Mouse (Mus musculus): Measurements from ENCODE around the gene Hist1h4c.

Hist1h4c gene

DNA sequence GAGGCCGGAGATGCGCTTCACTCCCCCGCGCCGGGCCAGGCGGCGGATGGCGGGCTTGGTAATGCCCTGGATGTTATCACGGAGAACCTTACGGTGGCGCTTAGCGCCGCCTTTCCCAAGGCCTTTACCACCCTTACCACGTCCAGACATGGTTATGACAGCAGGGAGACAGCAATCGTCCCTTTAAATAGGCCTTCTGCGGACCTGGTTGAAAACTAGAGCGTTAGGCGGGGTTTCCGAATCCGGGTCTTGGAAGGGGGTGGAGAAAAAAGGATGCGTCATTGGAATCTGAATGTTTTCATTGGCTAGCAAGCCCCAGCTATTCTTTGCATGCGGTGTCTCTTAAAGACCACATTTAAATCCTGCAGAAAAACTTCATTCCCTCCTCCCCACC is at the start of gene Hist1h4c:
TSS of gene Hist1h4c (minus strand) at position 155 of the 394 bp plus-strand sequence.
- peak; percentile 100 for DNase-seq (ENCODE audit: low read depth, low spot score)

- DNase-seq (ENCODE audit: low read depth, low spot score): no peak
These were observed 49.6 kb upstream of the Hist1h4c start for GRCm38 (mm10) chr13:23747892-23748288.

DNA sequence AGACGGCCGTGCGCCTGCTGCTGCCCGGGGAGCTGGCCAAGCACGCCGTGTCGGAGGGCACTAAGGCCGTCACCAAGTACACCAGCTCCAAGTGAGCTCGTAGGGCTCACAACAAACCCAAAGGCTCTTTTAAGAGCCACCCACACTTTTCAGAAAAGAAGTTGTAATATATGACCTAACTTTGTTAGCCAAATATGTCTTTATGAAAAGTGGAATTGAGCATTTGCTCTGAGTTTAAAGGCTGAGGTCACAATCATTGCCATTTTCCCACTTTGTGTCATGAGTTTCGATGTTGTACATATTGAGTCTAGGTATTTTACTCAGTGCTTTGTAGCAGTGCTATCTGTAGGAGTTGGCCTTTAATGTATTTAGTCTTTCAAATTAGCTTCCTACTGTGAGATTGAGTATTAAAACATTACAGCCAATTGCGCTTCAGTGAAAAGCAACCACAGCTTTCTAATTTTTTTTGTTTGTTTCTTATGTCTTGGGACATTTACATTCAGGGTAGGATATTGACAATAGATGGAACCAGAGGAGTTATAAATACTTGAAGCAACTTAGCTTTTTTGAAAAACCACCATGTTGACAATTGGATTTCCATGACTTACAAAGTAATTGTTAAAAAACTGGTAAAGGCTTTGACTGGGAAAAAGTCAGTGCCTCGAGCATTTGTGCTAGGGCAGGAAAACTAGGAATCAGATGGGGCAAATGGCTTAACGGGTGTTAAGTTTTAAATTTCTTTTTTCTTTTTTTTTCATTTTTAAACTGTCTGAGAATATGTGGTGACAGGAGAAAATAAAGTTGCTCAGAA is 49.0 kb upstream of the Hist1h4c start:
- DNase-seq (ENCODE audit: low read depth, low spot score): peak; percentile 28

DNA sequence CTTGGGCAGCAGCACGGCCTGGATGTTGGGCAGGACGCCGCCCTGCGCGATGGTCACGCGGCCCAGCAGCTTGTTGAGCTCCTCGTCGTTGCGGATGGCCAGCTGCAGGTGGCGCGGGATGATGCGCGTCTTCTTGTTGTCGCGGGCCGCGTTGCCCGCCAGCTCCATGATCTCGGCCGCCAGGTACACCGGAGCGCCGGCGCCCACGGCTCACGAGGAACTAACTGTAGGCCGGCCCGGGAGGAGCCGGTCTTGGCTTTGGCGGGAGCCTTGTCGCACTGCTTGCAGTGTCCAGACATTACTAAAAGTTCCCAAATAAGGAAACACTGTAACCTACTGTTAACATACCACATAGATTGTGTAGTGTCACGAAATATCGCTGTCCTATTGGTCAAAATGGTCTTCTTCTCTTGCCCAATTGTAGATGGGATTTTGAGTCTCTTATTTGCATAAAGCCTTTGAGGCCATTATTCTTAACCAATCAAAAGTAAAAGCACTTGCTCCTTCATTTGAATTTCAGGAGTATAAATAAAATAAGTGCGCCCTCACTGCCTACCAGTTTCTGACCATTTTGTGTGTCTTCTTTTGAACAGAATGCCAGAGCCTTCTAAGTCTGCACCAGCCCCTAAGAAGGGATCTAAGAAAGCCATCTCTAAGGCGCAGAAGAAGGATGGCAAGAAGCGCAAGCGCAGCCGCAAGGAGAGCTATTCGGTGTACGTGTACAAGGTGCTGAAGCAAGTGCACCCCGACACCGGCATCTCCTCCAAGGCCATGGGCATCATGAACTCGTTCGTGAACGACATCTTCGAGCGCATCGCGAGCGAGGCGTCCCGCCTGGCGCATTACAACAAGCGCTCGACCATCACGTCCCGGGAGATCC is 48.2 kb upstream of the Hist1h4c start, which contains the start of gene Hist1h2bb:
TSS of gene Hist1h2bb (plus strand) at position 534 of the 880 bp plus-strand sequence.
- DNase-seq (ENCODE audit: low read depth, low spot score): peak; percentile 98

DNA sequence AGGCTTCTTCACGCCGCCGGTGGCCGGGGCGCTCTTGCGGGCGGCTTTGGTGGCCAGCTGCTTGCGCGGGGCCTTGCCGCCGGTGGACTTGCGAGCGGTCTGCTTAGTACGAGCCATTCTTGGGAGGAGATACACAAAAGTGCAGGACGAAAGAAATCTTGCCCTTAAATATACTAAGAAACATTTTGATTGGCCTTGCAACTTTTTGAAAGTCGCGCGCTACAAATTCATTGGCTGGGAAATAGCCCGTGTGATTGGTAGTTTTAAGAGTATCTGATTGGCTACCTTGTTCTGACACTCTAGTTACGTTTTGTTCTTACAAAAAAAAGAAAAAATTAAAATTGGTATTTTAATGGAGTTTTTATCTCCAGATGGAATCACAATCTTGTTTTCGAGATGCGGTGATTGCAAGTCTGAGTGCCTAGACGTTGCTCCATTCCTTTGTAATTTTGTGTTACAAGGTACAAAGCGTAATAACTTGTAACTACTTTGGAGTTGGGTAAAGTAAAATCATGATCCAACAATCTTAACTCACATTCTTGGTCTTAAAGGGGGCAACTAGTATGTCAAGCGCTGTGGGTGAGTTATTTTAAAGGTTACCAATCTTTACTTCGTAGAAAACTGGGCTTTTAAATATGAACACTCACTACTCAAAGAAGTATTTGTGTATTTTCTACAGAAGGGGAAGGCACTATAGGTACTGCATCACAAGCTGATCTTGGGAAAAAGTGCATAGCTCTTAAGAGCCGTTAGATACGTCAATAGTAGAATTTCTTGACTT is 47.3 kb upstream of the Hist1h4c start, which contains the start of gene Hist1h3c:
TSS of gene Hist1h3c (minus strand) at position 222 of the 781 bp plus-strand sequence.
- peak; percentile 94 for DNase-seq (ENCODE audit: low read depth, low spot score)

DNA sequence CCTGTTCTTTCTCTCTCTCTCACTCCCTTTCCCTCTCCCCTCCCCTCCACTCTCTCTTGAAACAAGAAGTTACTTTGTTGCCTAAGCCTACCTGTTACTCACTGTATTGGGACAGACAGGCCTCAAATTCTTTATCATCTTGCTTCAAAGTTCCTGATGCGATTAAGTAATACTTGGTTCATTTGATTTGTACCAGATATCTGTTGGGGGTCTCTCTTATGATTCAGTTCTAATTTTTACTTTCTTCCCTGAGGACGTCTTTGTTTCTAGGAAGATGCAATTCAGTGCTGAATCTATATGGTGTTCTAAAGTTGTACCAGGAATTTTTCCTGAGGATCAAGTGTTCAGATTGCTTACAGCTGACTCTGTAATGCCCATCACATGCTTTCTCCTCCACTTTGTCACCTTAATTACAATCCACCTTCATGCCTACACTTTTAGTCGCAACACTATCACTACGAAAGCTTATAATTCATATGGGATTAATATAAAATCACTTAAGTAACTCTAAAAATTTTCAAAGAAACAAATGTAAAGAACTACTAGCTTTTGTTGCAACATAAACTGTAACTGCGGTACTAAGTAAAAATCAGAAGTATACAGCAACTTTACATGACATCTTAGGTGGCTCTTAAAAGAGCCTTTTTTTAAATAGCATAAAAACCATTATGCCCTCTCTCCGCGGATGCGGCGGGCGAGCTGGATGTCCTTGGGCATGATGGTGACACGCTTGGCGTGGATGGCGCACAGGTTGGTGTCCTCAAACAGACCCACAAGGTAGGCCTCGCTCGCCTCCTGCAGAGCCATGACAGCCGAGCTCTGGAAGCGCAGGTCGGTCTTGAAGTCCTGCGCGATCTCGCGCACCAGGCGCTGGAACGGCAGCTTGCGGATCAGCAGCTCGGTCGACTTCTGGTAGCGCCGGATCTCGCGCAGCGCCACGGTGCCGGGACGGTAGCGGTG is 46.4 kb upstream of the Hist1h4c start:
- DNase-seq (ENCODE audit: low read depth, low spot score): no peak

DNA sequence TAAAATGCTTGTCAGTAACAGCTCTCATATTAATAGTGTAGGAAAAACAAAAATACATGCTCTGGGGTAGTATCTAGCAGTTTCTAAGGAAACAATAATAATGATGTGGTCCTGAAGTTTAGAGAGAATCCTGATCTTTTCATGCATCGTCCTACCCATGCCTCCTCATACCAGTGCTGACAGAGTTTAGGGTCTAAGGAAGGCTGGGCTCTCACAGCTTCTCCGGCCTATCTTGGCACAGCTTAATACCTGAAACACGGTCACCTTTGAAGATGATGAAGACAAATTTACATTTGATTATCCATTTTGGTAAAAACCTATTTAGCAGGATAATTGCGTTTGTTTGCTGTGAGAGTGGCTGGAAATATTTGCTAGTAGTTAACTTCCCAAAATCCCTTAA is 45.7 kb upstream of the Hist1h4c start:
- no peak for DNase-seq (ENCODE audit: low read depth, low spot score)

- no peak for DNase-seq (ENCODE audit: low read depth, low spot score)
These were observed 45.0 kb upstream of the Hist1h4c start for GRCm38 (mm10) chr13:23743215-23743614.

GRCm38 (mm10) chr13:23742007-23742406 is 43.8 kb upstream of the Hist1h4c start:
- DNase-seq (ENCODE audit: low read depth, low spot score): no peak

- no peak for DNase-seq (ENCODE audit: low read depth, low spot score)
These were observed 42.7 kb upstream of the Hist1h4c start for GRCm38 (mm10) chr13:23740910-23741309.

- DNase-seq (ENCODE audit: low read depth, low spot score): no peak
These were observed 42.1 kb upstream of the Hist1h4c start for GRCm38 (mm10) chr13:23740256-23740840.

GRCm38 (mm10) chr13:23739922-23740252 is 41.6 kb upstream of the Hist1h4c start:
- DNase-seq (ENCODE audit: low read depth, low spot score): no peak

DNA sequence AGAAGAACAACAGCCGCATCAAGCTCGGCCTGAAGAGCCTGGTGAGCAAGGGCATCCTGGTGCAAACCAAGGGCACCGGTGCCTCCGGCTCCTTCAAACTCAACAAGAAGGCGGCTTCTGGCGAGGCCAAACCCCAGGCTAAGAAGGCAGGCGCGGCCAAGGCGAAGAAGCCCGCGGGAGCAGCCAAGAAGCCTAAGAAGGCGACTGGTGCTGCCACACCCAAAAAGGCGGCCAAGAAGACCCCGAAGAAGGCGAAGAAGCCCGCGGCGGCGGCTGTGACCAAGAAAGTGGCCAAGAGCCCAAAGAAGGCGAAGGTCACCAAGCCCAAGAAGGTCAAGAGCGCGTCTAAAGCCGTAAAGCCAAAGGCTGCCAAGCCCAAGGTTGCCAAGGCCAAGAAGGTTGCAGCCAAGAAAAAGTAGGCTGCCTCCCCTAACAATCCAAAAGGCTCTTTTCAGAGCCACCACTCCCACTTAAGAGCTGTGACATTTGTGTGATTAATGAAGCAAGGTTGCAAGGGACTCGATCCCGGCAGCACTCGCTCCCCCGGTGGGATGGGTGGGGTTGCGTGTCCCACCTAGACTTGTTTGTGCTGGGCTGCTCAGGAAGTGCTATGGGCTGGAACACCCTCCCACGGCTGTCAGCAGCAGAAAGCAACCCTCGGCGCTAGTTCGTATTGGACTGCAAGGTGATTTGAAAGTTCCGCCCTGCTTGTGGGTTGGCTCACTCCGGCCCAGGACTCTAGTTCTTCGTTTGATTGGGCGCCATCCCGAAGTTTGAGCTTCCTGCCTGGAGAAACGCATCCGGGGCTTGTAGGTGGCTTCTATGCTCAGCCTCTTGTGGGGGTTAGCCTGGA is 41.0 kb upstream of the Hist1h4c start:
- DNase-seq (ENCODE audit: low read depth, low spot score): peak; percentile 99

- peak; percentile 93 for DNase-seq (ENCODE audit: low read depth, low spot score)
These were observed 40.4 kb upstream of the Hist1h4c start, which contains the start of gene Hist1h1c for GRCm38 (mm10) chr13:23738677-23739068. Hist1h1c (plus strand) TSS chr13:23738808.

GRCm38 (mm10) chr13:23738041-23738440 is 39.8 kb upstream of the Hist1h4c start:
- no peak for DNase-seq (ENCODE audit: low read depth, low spot score)

DNA sequence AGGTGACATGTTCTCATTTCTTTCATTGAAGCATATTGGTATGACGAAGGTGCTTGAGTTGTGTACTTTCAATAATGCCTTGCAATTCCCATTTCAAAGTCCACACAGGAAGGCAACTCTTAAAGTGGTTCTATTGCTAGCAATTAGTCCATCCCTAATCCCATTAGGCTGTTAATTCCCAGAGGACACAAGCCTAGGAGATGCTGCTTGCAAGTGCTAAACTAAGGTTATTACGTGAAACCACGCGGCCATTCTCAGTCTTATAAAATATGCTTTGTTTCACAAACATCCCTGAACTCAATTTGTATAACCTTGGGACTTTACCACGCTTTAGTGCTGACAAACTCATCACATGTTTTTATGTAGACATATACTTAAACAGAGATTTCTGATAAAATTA is 38.8 kb upstream of the Hist1h4c start:
- DNase-seq (ENCODE audit: low read depth, low spot score): no peak

GRCm38 (mm10) chr13:23732156-23732804 is 34.0 kb upstream of the Hist1h4c start:
- DNase-seq (ENCODE audit: low read depth, low spot score): peak; percentile 80

GRCm38 (mm10) chr13:23730479-23730878 is 32.2 kb upstream of the Hist1h4c start:
- no peak for DNase-seq (ENCODE audit: low read depth, low spot score)

DNA sequence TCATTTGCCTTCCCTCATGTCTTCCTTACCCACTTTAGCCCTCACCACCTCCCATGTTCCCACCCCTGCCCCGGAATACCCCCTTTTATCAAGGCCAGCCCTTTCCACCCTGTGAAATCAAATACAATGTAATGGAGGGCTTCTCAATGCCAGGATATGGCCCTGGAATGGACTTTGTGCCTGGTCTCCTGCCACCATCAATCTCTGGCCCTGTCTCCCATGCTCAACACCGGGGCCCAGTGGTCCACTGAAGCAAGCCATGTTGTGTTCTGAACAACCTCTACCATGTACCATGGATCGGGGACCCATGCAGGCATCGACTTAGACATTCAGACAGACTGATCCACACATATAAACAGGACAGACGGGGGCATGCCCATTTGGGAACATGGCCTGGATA is 31.5 kb upstream of the Hist1h4c start:
- DNase-seq (ENCODE audit: low read depth, low spot score): no peak
